Mouse (Mus musculus) G1E-ER4 (cell line): ENCODE data around the gene Trpt1. TPM values are rescaled to one million over a fixed set of nuclear protein-coding genes. Genes with fewer than 3 reads are reported as not detected.

Experiments
- GATA1 ChIP-seq: IDR thresholded peaks from one replicate; pipeline ENCODE4 v1.8.0; 2012; ENCODE audit warnings: low read length, inconsistent platforms
- polyA plus RNA-seq: library from polyadenylated mRNA; stranded (reverse); fragments of >175 nt; gene quantifications from 2 replicates; pipeline ENCODE4 v1.2.3, GENCODE M21; 2012

Gene Trpt1
- polyA plus RNA-seq, 1 experiment, result 1.0 TPM

- no peak for TF ChIP-seq GATA1
These were observed 48.3 kb downstream of the Trpt1 start for GRCm38 (mm10) chr19:7044279-7044678.

- no peak for TF ChIP-seq GATA1
These were observed 48.8 kb downstream of the Trpt1 start for GRCm38 (mm10) chr19:7044706-7045105.

Other genes with a start within 250 kb of the Trpt1 start
- gene Rps6ka4, start 155.5 kb upstream of the Trpt1 start, polyA plus RNA-seq, result 50.6 and 57.4 TPM in 2 replicates
- 73.0 and 102 TPM in 2 replicates for gene Ccdc88b, start 137.9 kb upstream of the Trpt1 start, polyA plus RNA-seq
- 247 and 344 TPM in 2 replicates for gene Trmt112, start 86.4 kb upstream of the Trpt1 start, polyA plus RNA-seq
- gene Prdx5, start 86.0 kb upstream of the Trpt1 start, polyA plus RNA-seq, result 190 and 217 TPM in 2 replicates
- gene Esrra, start 74.3 kb upstream of the Trpt1 start, polyA plus RNA-seq, result 31.8 and 38.0 TPM in 2 replicates
- not detected in 2 replicates for gene Catsperz, start 70.8 kb upstream of the Trpt1 start, polyA plus RNA-seq
- 0.05 TPM in 1 of 2 replicates, not detected in the other for gene Kcnk4, start 61.6 kb upstream of the Trpt1 start, polyA plus RNA-seq
- 88.9 and 90.9 TPM in 2 replicates for gene Bad, start 54.3 kb upstream of the Trpt1 start, polyA plus RNA-seq
- gene Gpr137, start 53.7 kb upstream of the Trpt1 start, polyA plus RNA-seq, result 46.8 and 52.9 TPM in 2 replicates
- gene Ppp1r14b, start 21.2 kb upstream of the Trpt1 start, polyA plus RNA-seq, result 628 and 766 TPM in 2 replicates
- gene Plcb3, start 19.7 kb upstream of the Trpt1 start, polyA plus RNA-seq, result 23.1 and 24.7 TPM in 2 replicates
- 182 and 256 TPM in 2 replicates for gene Fkbp2, start 15.6 kb upstream of the Trpt1 start, polyA plus RNA-seq
- gene Vegfb, start 8.5 kb upstream of the Trpt1 start, polyA plus RNA-seq, result 158 and 169 TPM in 2 replicates
- 20.6 and 23.1 TPM in 2 replicates for gene Dnajc4, start 3.6 kb upstream of the Trpt1 start, polyA plus RNA-seq
- gene Nudt22, start within 50 bp of the Trpt1 start, polyA plus RNA-seq, result 30.5 and 39.5 TPM in 2 replicates
- 903 and 1,003 TPM in 2 replicates for gene Fermt3, start 23.3 kb downstream of the Trpt1 start, polyA plus RNA-seq
- 144 and 252 TPM in 2 replicates for gene Stip1, start 43.8 kb downstream of the Trpt1 start, polyA plus RNA-seq
- 13.8 and 18.3 TPM in 2 replicates for gene Macrod1, start 60.7 kb downstream of the Trpt1 start, polyA plus RNA-seq
- gene Flrt1, start 109.6 kb downstream of the Trpt1 start, polyA plus RNA-seq, result not detected in 2 replicates
- gene Otub1, start 210.2 kb downstream of the Trpt1 start, polyA plus RNA-seq, result 149 and 162 TPM in 2 replicates
- 509 and 546 TPM in 2 replicates for gene Cox8a, start 221.5 kb downstream of the Trpt1 start, polyA plus RNA-seq
- gene Naa40, start 245.1 kb downstream of the Trpt1 start, polyA plus RNA-seq, result 54.3 and 70.9 TPM in 2 replicates